22 mouse cellular contexts compared by ENCODE assay signal in genomic region chr2:25088636-25089035, GRCm38 (mm10). TPM values are rescaled to one million over a fixed set of nuclear protein-coding genes. Genes with fewer than 3 reads are reported as not detected.
"Had no signal": no experiment of that assay in that cellular context is flagged by ENCODE, and none has a peak within 500 bp of the region (broad histone marks: within the 10 kb centered on the region; RNA-seq: fewer than 3 reads in every experiment).

No protein-coding gene starts in this region.

- H3K27ac ChIP-seq: lung, embryonic 15.5 days; macrophage; midbrain, embryonic 13.5 days; midbrain, embryonic 15.5 days; neural tube, embryonic 12.5 days; stomach, embryonic 15.5 days; stomach, postnatal 0 days had no signal

- H3K4me2 ChIP-seq: lung, embryonic 15.5 days; midbrain, embryonic 11.5 days; midbrain, embryonic 13.5 days; midbrain, embryonic 15.5 days; neural tube, embryonic 12.5 days; stomach, embryonic 15.5 days had no signal

- H3K9me3 ChIP-seq: lung, embryonic 15.5 days; megakaryocyte, embryonic 14.5 days; midbrain, embryonic 13.5 days; midbrain, embryonic 15.5 days; neural tube, embryonic 12.5 days; stomach, embryonic 15.5 days had no signal

- DNase-seq: lung, adult 2 months; lung, postnatal 14 days; lung, postnatal 36 days; right cerebral cortex, postnatal 14 days; thymus, adult 2 months; thymus, postnatal 25 days; thymus, postnatal 4 days had no signal

- H3K36me3 ChIP-seq: lung, embryonic 15.5 days; midbrain, embryonic 13.5 days; midbrain, embryonic 15.5 days; neural tube, embryonic 12.5 days; stomach, embryonic 15.5 days had no signal

- H3K9ac ChIP-seq: lung, embryonic 15.5 days; midbrain, embryonic 13.5 days; midbrain, embryonic 15.5 days; neural tube, embryonic 12.5 days; stomach, embryonic 15.5 days had no signal

- H3K4me1 ChIP-seq: midbrain, embryonic 13.5 days; midbrain, embryonic 15.5 days; neural tube, embryonic 12.5 days had no signal

- ATAC-seq: lung, postnatal 0 days; midbrain, embryonic 13.5 days; midbrain, embryonic 15.5 days had no signal

- H3K27me3 ChIP-seq: lung, embryonic 15.5 days; neural tube, embryonic 12.5 days; stomach, embryonic 15.5 days had no signal

- H3K4me3 ChIP-seq: lung, embryonic 15.5 days; megakaryocyte, embryonic 14.5 days; midbrain, embryonic 13.5 days; midbrain, embryonic 15.5 days; neural tube, embryonic 12.5 days; stomach, embryonic 15.5 days had no signal

RNA-seq across cellular contexts. Expression of gene Noxa1, which starts 6.3 kb away (rescaled TPM):
- total RNA-seq: megakaryocyte progenitor cell, adult 5-6 weeks; midbrain, postnatal 0 days; monocyte, adult 5-6 weeks; neutrophil, adult 5-6 weeks had no signal
- polyA plus RNA-seq: macrophage; midbrain, embryonic 11.5 days; midbrain, embryonic 15.5 days; midbrain, postnatal 0 days; neural tube, embryonic 12.5 days; neural tube, embryonic 14.5 days had no signal

RNA-seq across cellular contexts. Expression of gene Entpd8, which starts 8.5 kb away (rescaled TPM):
- total RNA-seq: megakaryocyte progenitor cell, adult 5-6 weeks; midbrain, postnatal 0 days; monocyte, adult 5-6 weeks; neutrophil, adult 5-6 weeks had no signal
- polyA plus RNA-seq: macrophage; midbrain, embryonic 11.5 days; midbrain, embryonic 13.5 days; midbrain, embryonic 15.5 days; midbrain, postnatal 0 days; neural tube, embryonic 12.5 days had no signal
